ENCODE assay signal across 23 mouse cellular contexts in the genomic region with DNA sequence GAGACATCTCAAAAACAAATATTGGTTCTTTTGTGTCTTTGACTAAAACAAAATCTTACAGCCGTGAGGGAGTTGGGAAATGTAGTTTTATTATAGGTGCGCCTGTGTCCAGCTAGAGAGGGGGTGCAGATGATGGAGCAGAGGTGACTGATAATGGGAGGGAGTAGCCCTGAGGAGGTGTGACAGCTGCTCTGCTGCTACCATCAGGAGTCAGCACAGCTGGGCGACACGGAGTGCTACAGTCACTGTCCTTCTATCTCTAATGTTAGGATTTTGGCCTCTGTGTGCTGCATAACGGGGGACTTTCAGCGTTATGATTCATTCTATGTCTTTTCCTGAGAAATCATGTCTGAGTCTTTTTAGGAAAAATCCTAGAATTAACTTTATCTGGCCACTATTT. TPM values are rescaled to one million over a fixed set of nuclear protein-coding genes. Genes with fewer than 3 reads are reported as not detected.
"Had no signal": no experiment of that assay in that cellular context is flagged by ENCODE, and none has a peak within 500 bp of the region (broad histone marks: within the 10 kb centered on the region; RNA-seq: fewer than 3 reads in every experiment).

No protein-coding gene starts in this region.

- ATAC-seq: hindbrain, embryonic 16.5 days; inflammation-experienced regulatory T-cells, adult 6 months; liver, embryonic 12.5 days had no signal

- H3K9ac ChIP-seq: heart, embryonic 12.5 days; hindbrain, embryonic 12.5 days; hindbrain, embryonic 14.5 days; limb, embryonic 12.5 days; liver, embryonic 12.5 days; liver, embryonic 15.5 days had no signal

- DNase-seq: gastrocnemius, postnatal 14 days; heart, adult 18-20 months; heart, postnatal 10 days; heart, postnatal 4 days; kidney, adult 18-20 months; kidney, adult 8-10 months; kidney, postnatal 10 days; kidney, postnatal 25 days; kidney, postnatal 4 days had no signal

- H3K4me1 ChIP-seq: hindbrain, embryonic 12.5 days had no signal

- H3K27ac ChIP-seq: heart, embryonic 10.5 days; hindbrain, embryonic 10.5 days; hindbrain, embryonic 12.5 days; hindbrain, embryonic 14.5 days; layer of hippocampus, adult 2 months; left cerebral cortex, adult 2 months; limb, embryonic 10.5 days; limb, embryonic 12.5 days; liver, embryonic 12.5 days; liver, embryonic 15.5 days had no signal

- H3K4me3 ChIP-seq: heart, embryonic 10.5 days; heart, embryonic 12.5 days; hindbrain, embryonic 10.5 days; hindbrain, embryonic 12.5 days; layer of hippocampus, adult 2 months; left cerebral cortex, adult 2 months; limb, embryonic 10.5 days; limb, embryonic 12.5 days; liver, embryonic 12.5 days; liver, embryonic 15.5 days had no signal

- H3K9me3 ChIP-seq: heart, embryonic 10.5 days; heart, embryonic 12.5 days; hindbrain, embryonic 10.5 days; hindbrain, embryonic 12.5 days; limb, embryonic 10.5 days; limb, embryonic 12.5 days; liver, embryonic 12.5 days; liver, embryonic 15.5 days had no signal

- H3K4me2 ChIP-seq: heart, embryonic 12.5 days; hindbrain, embryonic 12.5 days; hindbrain, embryonic 14.5 days; limb, embryonic 12.5 days; liver, embryonic 12.5 days; liver, embryonic 15.5 days had no signal

- H3K27me3 ChIP-seq: heart, embryonic 12.5 days; limb, embryonic 12.5 days; liver, embryonic 12.5 days; liver, embryonic 15.5 days had no signal

- H3K36me3 ChIP-seq: heart, embryonic 10.5 days; heart, embryonic 12.5 days; hindbrain, embryonic 10.5 days; hindbrain, embryonic 12.5 days; limb, embryonic 10.5 days; limb, embryonic 12.5 days; liver, embryonic 12.5 days; liver, embryonic 15.5 days had no signal

RNA-seq across cellular contexts. Expression of gene Chst3, which starts 52.0 kb away (rescaled TPM):
- total RNA-seq: granulocyte monocyte progenitor cell, adult 5-6 weeks had no signal
